Mouse (Mus musculus) limb, embryonic 14.5 days (tissue): ENCODE data around the gene Pcgf1. TPM values are rescaled to one million over a fixed set of nuclear protein-coding genes. Genes with fewer than 3 reads are reported as not detected.

Experiments used
- ATAC-seq: fragments of 200-750 bp; cut with Nextera tagmentation; 2 replicates; pipeline ENCODE4 v1.8.0; 2017; ENCODE audit warnings: low read depth, moderate number of reproducible peaks, moderate TSS enrichment; ENCODE audit not compliant: low FRiP score
- DNase-seq: peaks from one replicate; pipeline ENCODE4 v3.0.0-alpha.2; 2015; ENCODE audit warnings: low spot score
- H3K27ac ChIP-seq: fragments of 300-500 bp; sonication (generic); replicated peaks from 2 replicates; pipeline ENCODE4 v1.5.1; 2014; ENCODE audit warnings: low read depth, mild to moderate bottlenecking, low read length, moderate library complexity, mixed read lengths
- H3K27me3 ChIP-seq: fragments of 300-500 bp; sonication (generic); 2 replicates; pipeline ENCODE4 v1.6.1; 2014; ENCODE audit warnings: low read length, mixed read lengths; ENCODE audit not compliant: control insufficient read depth, insufficient read depth
- H3K36me3 ChIP-seq: fragments of 300-500 bp; sonication (generic); 2 replicates; pipeline ENCODE4 v1.6.1; 2014; ENCODE audit warnings: mild to moderate bottlenecking, low read length, moderate library complexity, mixed read lengths; ENCODE audit not compliant: control insufficient read depth, insufficient read depth
- H3K4me1 ChIP-seq: fragments of 300-500 bp; sonication (generic); 2 replicates; pipeline ENCODE4 v1.6.1; 2014; ENCODE audit warnings: antibody characterized with exemption, low read length, mixed read lengths; ENCODE audit not compliant: control insufficient read depth, insufficient read depth
- H3K4me2 ChIP-seq: fragments of 300-500 bp; sonication (generic); replicated peaks from 2 replicates; pipeline ENCODE4 v1.6.1; 2014; ENCODE audit warnings: low read depth, mild to moderate bottlenecking, low read length, moderate library complexity; ENCODE audit not compliant: severe bottlenecking
- H3K4me3 ChIP-seq: fragments of 300-500 bp; sonication (generic); replicated peaks from 2 replicates; pipeline ENCODE4 v1.5.1; 2014; ENCODE audit warnings: low read length
- H3K9ac ChIP-seq: fragments of 300-500 bp; sonication (generic); 2 replicates; pipeline ENCODE4 v1.6.1; 2014; ENCODE audit warnings: mild to moderate bottlenecking, low read depth, low read length, moderate library complexity; ENCODE audit not compliant: severe bottlenecking
- H3K9me3 ChIP-seq: fragments of 300-500 bp; sonication (generic); 2 replicates; pipeline ENCODE4 v1.6.1; 2016; ENCODE audit warnings: low read length; ENCODE audit not compliant: control insufficient read depth
- POLR2A ChIP-seq: fragments of 200-500 bp; IDR thresholded peaks from 2 replicates; pipeline ENCODE4 v1.8.0; 2012; ENCODE audit warnings: inconsistent platforms, mild to moderate bottlenecking, moderate library complexity, borderline replicate concordance; ENCODE audit not compliant: insufficient read depth, insufficient read length; ENCODE audit errors: extremely low read depth
- WGBS: fragments of 180-500 bp; shearing (Covaris S2); extraction: QIAGEN DNeasy Blood & Tissue Kit; methylation state at CpG from one replicate; pipeline ENCODE4 v1.1.7; 2014; 5-methylcytosine and 5-hydroxymethylcytosine counted together
- polyA plus RNA-seq, 2 experiments: library from polyadenylated mRNA; depleted of rRNA in 1 of 2; stranded (reverse) in 1 of 2; unstranded in 1 of 2; fragments of >200 nt; fragmentation: Nextera tagmentation in 1 of 2; extraction: Ambion mirVana in 1 of 2; gene quantifications; 2 replicates each; pipeline versions ENCODE4 v1.2.1 to v1.2.3; 2012 to 2014

The Pcgf1 gene
- polyA plus RNA-seq, 2 experiments: 28.2 to 49.8 TPM

DNA sequence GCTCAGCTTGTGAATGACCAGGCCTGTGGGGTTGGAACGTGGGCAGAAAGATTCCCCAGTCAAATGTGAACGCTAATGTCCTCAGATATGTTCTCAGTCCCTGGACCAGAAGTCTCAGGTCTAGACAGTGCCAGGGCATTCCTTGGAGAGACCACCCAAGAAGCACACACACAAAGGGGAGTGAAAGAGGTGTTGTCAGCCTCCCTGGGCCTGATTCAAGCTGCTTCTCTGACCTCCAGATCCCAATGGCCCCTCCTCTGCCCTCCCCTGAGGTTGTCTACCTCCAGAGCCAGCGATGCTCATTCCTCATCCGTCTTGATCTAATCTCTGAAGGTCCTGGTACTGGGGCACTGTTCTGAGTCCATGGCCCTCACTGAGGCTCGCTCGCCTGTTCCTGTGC, 34.1 kb upstream of the Pcgf1 start:
- Histone ChIP-seq H3K4me2 (no peak overlapping the region), H3K36me3 (0 out of 2 replicates have a peak, but pooled peaks cover 4% of the 10 kb centered on the region), H3K9ac (no peak overlapping the region), H3K9me3 (no peaks in the 10 kb centered on the region), H3K4me3 (no peak overlapping the region), H3K27me3 (no peaks in the 10 kb centered on the region), H3K27ac (no peak overlapping the region), H3K4me1 (peaks cover 2% of the 10 kb centered on the region; the same call in 1 of the 2 replicates)
- ATAC-seq (no peak), DNase-seq (no peak)
- 65% methylated on average over 6 of the region's 6 CpGs for WGBS
- no peak for TF ChIP-seq POLR2A

DNA sequence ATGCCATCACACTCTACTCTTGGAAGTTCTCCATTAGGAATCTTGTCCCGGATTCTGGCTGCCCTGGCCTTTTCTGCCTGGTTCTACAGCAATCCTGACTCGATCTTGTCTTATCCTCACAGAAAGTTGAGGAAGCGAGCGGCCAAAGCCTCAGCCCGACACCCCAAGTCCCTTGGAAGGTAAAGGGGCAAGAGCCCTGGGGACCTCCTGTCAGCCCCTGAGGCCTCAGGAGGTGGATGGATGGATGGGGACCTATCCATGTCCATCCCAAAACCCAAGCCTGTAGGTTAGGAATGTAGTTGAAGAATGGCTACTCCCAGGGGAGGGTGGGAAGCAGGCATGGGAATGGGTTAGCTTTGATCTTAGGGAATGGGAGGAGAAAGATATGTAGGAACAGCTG, 33.7 kb upstream of the Pcgf1 start:
- WGBS: 86% methylated on average over 5 of the region's 5 CpGs
- Histone ChIP-seq H3K4me1 (no peaks in the 10 kb centered on the region), H3K9ac (no peak overlapping the region), H3K27ac (no peak overlapping the region), H3K4me2 (no peak overlapping the region), H3K27me3 (no peaks in the 10 kb centered on the region), H3K4me3 (no peak overlapping the region), H3K36me3 (0 out of 2 replicates have a peak, but pooled peaks cover 4% of the 10 kb centered on the region), H3K9me3 (no peaks in the 10 kb centered on the region)
- ATAC-seq: no peak
- no peak for DNase-seq
- TF ChIP-seq POLR2A: no peak

DNA sequence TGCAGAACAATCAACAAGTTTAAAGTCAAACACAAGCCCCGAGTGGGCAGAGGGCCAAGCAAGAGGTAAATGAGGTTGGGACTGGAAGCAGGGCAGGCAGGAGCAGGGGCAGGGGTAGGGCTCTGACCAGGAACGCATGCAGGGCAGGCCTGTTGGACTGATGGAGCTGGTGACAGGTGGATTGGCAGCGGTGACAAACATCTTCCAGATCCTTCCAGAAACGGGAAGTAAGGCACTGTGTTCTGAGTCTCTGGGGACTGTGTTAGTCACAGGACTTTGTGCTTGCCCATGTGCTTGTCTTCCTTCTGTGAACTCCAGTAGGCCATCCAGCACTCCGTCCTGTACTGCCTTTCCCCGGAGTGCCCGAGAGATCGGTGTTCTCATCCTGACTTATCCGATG, 32.9 kb upstream of the Pcgf1 start:
- H3K27me3 ChIP-seq: no peaks in the 10 kb centered on the region
- DNase-seq (no peak), ATAC-seq (no peak)
- 0 out of 2 replicates have a peak, but pooled peaks cover 4% of the 10 kb centered on the region for H3K36me3 ChIP-seq
- 80% methylated on average over 9 of the region's 9 CpGs for WGBS
- no peak overlapping the region for H3K4me3 ChIP-seq
- H3K4me2 ChIP-seq: no peak overlapping the region
- no peak overlapping the region for H3K27ac ChIP-seq
- no peak overlapping the region for H3K9ac ChIP-seq
- H3K4me1 ChIP-seq: no peaks in the 10 kb centered on the region
- no peak for TF ChIP-seq POLR2A
- no peaks in the 10 kb centered on the region for H3K9me3 ChIP-seq

DNA sequence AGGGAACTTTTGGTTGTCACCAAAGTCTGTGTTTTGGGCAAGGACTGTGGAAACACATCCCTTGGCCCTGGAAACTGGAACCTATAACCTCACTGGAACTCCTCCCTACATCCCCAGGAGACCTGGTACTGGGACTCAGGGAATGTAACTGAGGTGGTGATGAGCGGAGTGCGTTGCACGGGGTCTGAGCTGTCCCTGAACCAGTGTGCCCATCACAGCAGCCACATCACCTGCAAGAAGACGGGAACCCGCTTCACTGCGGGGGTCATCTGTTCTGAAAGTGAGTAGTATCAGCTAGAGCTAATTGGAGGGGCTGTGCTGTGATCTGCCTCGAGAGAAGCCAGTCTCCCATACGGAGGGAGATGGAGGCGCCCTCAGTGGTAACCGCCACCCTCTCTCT, 28.3 kb upstream of the Pcgf1 start:
- Histone ChIP-seq H3K36me3 (peaks cover 13% of the 10 kb centered on the region), H3K9me3 (no peaks in the 10 kb centered on the region), H3K4me2 (no peak overlapping the region), H3K27ac (no peak overlapping the region), H3K4me1 (peaks cover 13% of the 10 kb centered on the region), H3K27me3 (no peaks in the 10 kb centered on the region), H3K9ac (no peak overlapping the region), H3K4me3 (no peak overlapping the region)
- WGBS: 59% methylated on average over 10 of the region's 10 CpGs
- ATAC-seq (no peak), DNase-seq (no peak)
- TF ChIP-seq POLR2A: no peak

DNA sequence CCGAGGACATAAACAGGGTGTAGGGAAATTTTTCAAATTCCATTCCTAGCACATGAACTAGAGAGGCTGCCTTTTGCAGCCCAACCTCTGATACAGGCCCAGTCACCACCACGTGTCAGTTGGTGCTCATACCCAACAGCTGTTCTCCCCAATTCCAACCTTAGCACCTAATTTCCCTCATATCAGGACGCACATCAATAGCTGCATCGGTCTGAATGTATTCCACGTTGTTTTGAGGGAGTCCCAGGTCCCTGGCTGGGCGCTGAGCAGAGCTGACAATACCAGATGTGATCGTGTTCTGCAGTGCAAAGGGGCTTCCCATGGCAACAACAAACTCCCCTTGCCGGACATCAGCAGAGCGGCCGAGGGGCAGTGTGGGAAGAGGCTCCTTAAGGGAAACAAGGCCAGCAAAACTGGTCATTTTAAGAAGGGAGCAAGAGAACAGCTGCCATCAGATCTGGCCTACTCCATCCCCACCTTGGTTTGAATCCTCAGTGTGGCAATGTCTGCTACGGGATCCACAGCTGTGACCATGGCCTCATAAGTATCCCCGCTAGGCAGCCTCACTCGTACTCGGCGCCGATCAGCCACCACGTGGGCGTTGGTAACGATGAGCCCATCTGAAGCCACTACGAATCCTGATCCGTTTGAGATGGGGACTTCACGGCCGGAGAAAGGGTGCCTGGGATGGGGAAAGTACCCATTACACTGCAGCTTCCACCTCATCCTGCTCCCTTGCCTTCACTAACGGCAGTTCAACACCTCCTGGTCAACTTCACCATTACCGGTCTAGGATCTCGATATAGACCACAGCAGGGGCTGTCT, 24.3 kb upstream of the Pcgf1 start:
- no peak for DNase-seq
- peaks cover 34% of the 10 kb centered on the region for H3K36me3 ChIP-seq

More for the DNA sequence above, 24.3 kb upstream of the Pcgf1 start:
- no peak for TF ChIP-seq POLR2A
- H3K4me2 ChIP-seq: peak overlapping the region; percentile 88
- H3K9me3 ChIP-seq: no peaks in the 10 kb centered on the region
- peak overlapping the region; percentile 88 for H3K27ac ChIP-seq
- peaks cover 20% of the 10 kb centered on the region for H3K4me1 ChIP-seq
- under 1% methylated on average over 26 of the region's 26 CpGs for WGBS
- H3K9ac ChIP-seq: peak overlapping the region; percentile 89
- H3K27me3 ChIP-seq: no peaks in the 10 kb centered on the region
- peak overlapping the region; percentile 96 for H3K4me3 ChIP-seq
- ATAC-seq: no peak
